Mouse (Mus musculus): ENCODE results near the gene Baiap2l1. TPM values are rescaled to one million over a fixed set of nuclear protein-coding genes. Genes with fewer than 3 reads are reported as not detected.

Baiap2l1 gene
- total RNA-seq, 2 experiments from 2014 or later: not detected

- ATAC-seq (replicated peaks; ENCODE audit: poor library complexity, severe bottlenecking): no peak
These were observed 118.9 kb downstream of the Baiap2l1 start for GRCm38 (mm10) chr5:144238969-144239368.

GRCm38 (mm10) chr5:144234714-144235113, 123.2 kb downstream of the Baiap2l1 start:
- ATAC-seq (replicated peaks; ENCODE audit: poor library complexity, severe bottlenecking): no peak

- 0 out of 2 replicates have a peak, but pooled peaks have one; percentile 23 for ATAC-seq (replicated peaks; ENCODE audit: poor library complexity, severe bottlenecking)
These were observed 123.7 kb downstream of the Baiap2l1 start for GRCm38 (mm10) chr5:144234222-144234621.

- no peak for ATAC-seq (replicated peaks; ENCODE audit: poor library complexity, severe bottlenecking)
These were observed 125.4 kb downstream of the Baiap2l1 start for GRCm38 (mm10) chr5:144232531-144232930.

GRCm38 (mm10) chr5:144231410-144231809, 126.5 kb downstream of the Baiap2l1 start:
- ATAC-seq (replicated peaks; ENCODE audit: poor library complexity, severe bottlenecking): peak; percentile 84

- no peak for ATAC-seq (replicated peaks; ENCODE audit: poor library complexity, severe bottlenecking)
These were observed 127.7 kb downstream of the Baiap2l1 start for GRCm38 (mm10) chr5:144230216-144230615.

GRCm38 (mm10) chr5:144226220-144226619, 131.7 kb downstream of the Baiap2l1 start:
- no peak for ATAC-seq (replicated peaks; ENCODE audit: poor library complexity, severe bottlenecking)

- no peak for ATAC-seq (replicated peaks; ENCODE audit: poor library complexity, severe bottlenecking)
These were observed 133.8 kb downstream of the Baiap2l1 start for GRCm38 (mm10) chr5:144223899-144224816.

GRCm38 (mm10) chr5:144223503-144223862, 134.4 kb downstream of the Baiap2l1 start, which contains the start of gene Tecpr1:
Gene Tecpr1, minus strand, starts transcription at chr5:144223615.
- peak; percentile 88 for ATAC-seq (replicated peaks; ENCODE audit: poor library complexity, severe bottlenecking)

- peak; percentile 10 for ATAC-seq (replicated peaks; ENCODE audit: poor library complexity, severe bottlenecking)
These were observed 135.0 kb downstream of the Baiap2l1 start for GRCm38 (mm10) chr5:144222811-144223502.

GRCm38 (mm10) chr5:144221305-144221704, 136.6 kb downstream of the Baiap2l1 start:
- peak; percentile 61 for ATAC-seq (replicated peaks; ENCODE audit: poor library complexity, severe bottlenecking)

- ATAC-seq (replicated peaks; ENCODE audit: poor library complexity, severe bottlenecking): no peak
These were observed 138.0 kb downstream of the Baiap2l1 start for GRCm38 (mm10) chr5:144219936-144220335.

GRCm38 (mm10) chr5:144219306-144219705, 138.6 kb downstream of the Baiap2l1 start:
- ATAC-seq (replicated peaks; ENCODE audit: poor library complexity, severe bottlenecking): no peak

- ATAC-seq (replicated peaks; ENCODE audit: poor library complexity, severe bottlenecking): no peak
These were observed 139.9 kb downstream of the Baiap2l1 start for GRCm38 (mm10) chr5:144218061-144218460.

- ATAC-seq (replicated peaks; ENCODE audit: poor library complexity, severe bottlenecking): peak; percentile 58
These were observed 141.9 kb downstream of the Baiap2l1 start for GRCm38 (mm10) chr5:144215992-144216391.

Other genes starting within 250 kb of the Baiap2l1 start
- 3.5 and 4.4 TPM in 2 replicates for gene Bhlha15, start 167.8 kb downstream of the Baiap2l1 start, total RNA-seq (2014; fragmentation: Nextera tagmentation)
- gene Bhlha15, start 167.8 kb downstream of the Baiap2l1 start, total RNA-seq (2017): 1.3 and 1.9 TPM in 2 replicates
- gene Tecpr1, start 134.5 kb downstream of the Baiap2l1 start, total RNA-seq (2014; fragmentation: Nextera tagmentation): 1.4 and 6.1 TPM in 2 replicates
- gene Tecpr1, start 134.5 kb downstream of the Baiap2l1 start, total RNA-seq (2017): 1.1 and 3.3 TPM in 2 replicates
- 29.1 and 56.1 TPM in 2 replicates for gene Bri3, start 113.7 kb downstream of the Baiap2l1 start, total RNA-seq (2014; fragmentation: Nextera tagmentation)
- 12.2 and 20.2 TPM in 2 replicates for gene Bri3, start 113.7 kb downstream of the Baiap2l1 start, total RNA-seq (2017)
- not detected in 2 replicates for gene Nptx2, start 187.8 kb upstream of the Baiap2l1 start, total RNA-seq (2014; fragmentation: Nextera tagmentation)
- not detected in 2 replicates for gene Nptx2, start 187.8 kb upstream of the Baiap2l1 start, total RNA-seq (2017)